Mouse (Mus musculus) heart, adult 8-10 months (tissue): ENCODE data around the gene Lima1. TPM values are rescaled to one million over a fixed set of nuclear protein-coding genes. Genes with fewer than 3 reads are reported as not detected.
A peak's percentile ranks its signal among the peaks of the same experiment; 100 is the strongest.

Source experiments
- DNase-seq: peaks from one replicate; pipeline ENCODE4 v3.0.0; 2022; ENCODE audit warnings: low spot score
- total RNA-seq, 4 experiments: library from RNA; stranded (reverse); gene quantifications; 2 replicates each; pipeline ENCODE4 v1.2.4; 2022

Gene Lima1
- total RNA-seq, 4 experiments from 2014 or later = 17.6 to 21.7 (median 20.4) TPM

GRCm38 (mm10) chr15:99736675-99737074 is 138.6 kb downstream of the Lima1 start:
- no peak for DNase-seq

GRCm38 (mm10) chr15:99735631-99736030 is 139.6 kb downstream of the Lima1 start:
- peak; percentile 100 for DNase-seq

GRCm38 (mm10) chr15:99733186-99733585 is 142.1 kb downstream of the Lima1 start:
- no peak for DNase-seq

GRCm38 (mm10) chr15:99731678-99732077 is 143.6 kb downstream of the Lima1 start:
- no peak for DNase-seq

- no peak for DNase-seq
Observed at GRCm38 (mm10) chr15:99731167-99731566, 144.1 kb downstream of the Lima1 start.

GRCm38 (mm10) chr15:99729056-99729783 is 146.0 kb downstream of the Lima1 start:
- no peak for DNase-seq

Other genes with a start within 250 kb of the Lima1 start
- 1 to 10 TPM in 1 of 4 experiments, under 1 TPM in 3; 0.46 to 1.6 (median 0.99) TPM for gene Racgap1, start 223.8 kb downstream of the Lima1 start, total RNA-seq
- under 1 TPM; 0.14 to 0.56 (median 0.35) TPM for gene Asic1, start 205.1 kb downstream of the Lima1 start, total RNA-seq
- 10 to 100 TPM; 21.7 to 25.8 (median 24.5) TPM for gene Smarcd1, start 173.3 kb downstream of the Lima1 start, total RNA-seq
- gene Gm17349, start 170.0 kb downstream of the Lima1 start, total RNA-seq = 1 to 10 TPM; 2.4 to 3.3 (median 2.9) TPM
- 10 to 100 TPM; 38.6 to 59.0 (median 49.5) TPM for gene Gpd1, start 157.9 kb downstream of the Lima1 start, total RNA-seq
- 100 to 1,000 TPM; 240 to 284 (median 258) TPM for gene Cox14, start 149.8 kb downstream of the Lima1 start, total RNA-seq
- 10 to 100 TPM; 17.8 to 23.6 (median 18.1) TPM for gene Cers5, start 102.6 kb downstream of the Lima1 start, total RNA-seq
- under 1 TPM; 0.08 to 0.50 (median 0.15) TPM for gene Fam186a, start 91.6 kb upstream of the Lima1 start, total RNA-seq
- 10 to 100 TPM; 41.2 to 61.1 (median 53.9) TPM for gene Larp4, start 94.6 kb upstream of the Lima1 start, total RNA-seq
- 10 to 100 TPM; 19.1 to 25.3 (median 21.9) TPM for gene Dip2b, start 163.2 kb upstream of the Lima1 start, total RNA-seq